Mouse (Mus musculus) spleen, adult 2 months (tissue): Measurements from ENCODE around the gene Zbed4.

ENCODE experiments used
- CTCF ChIP-seq: fragments of 200-500 bp; IDR thresholded peaks from 2 replicates; pipeline ENCODE4 v1.5.1; 2011; ENCODE audit warnings: mild to moderate bottlenecking, inconsistent platforms; ENCODE audit not compliant: insufficient read depth, insufficient read length, insufficient replicate concordance; ENCODE audit errors: extremely low read depth
- POLR2A ChIP-seq: fragments of 200-500 bp; IDR thresholded peaks from 2 replicates; pipeline ENCODE4 v1.6.1; 2011; ENCODE audit warnings: low read depth, low read length, inconsistent platforms

GRCm38 (mm10) chr15:88827466-88827865 is 76.0 kb downstream of the Zbed4 start:
- TF ChIP-seq CTCF, result no peak
- TF ChIP-seq POLR2A, result no peak
